Mouse (Mus musculus): ENCODE data around the gene Mamld1. TPM values are rescaled to one million over a fixed set of nuclear protein-coding genes. Genes with fewer than 3 reads are reported as not detected.

The Mamld1 gene
- 15.9 TPM for polyA plus RNA-seq (2015; fragmentation: Illumina TruSeq; extraction: RNeasy Lipid Tissue Mini Kit (QIAGEN cat#74804); ENCODE audit: low read depth, low replicate concordance)

DNA sequence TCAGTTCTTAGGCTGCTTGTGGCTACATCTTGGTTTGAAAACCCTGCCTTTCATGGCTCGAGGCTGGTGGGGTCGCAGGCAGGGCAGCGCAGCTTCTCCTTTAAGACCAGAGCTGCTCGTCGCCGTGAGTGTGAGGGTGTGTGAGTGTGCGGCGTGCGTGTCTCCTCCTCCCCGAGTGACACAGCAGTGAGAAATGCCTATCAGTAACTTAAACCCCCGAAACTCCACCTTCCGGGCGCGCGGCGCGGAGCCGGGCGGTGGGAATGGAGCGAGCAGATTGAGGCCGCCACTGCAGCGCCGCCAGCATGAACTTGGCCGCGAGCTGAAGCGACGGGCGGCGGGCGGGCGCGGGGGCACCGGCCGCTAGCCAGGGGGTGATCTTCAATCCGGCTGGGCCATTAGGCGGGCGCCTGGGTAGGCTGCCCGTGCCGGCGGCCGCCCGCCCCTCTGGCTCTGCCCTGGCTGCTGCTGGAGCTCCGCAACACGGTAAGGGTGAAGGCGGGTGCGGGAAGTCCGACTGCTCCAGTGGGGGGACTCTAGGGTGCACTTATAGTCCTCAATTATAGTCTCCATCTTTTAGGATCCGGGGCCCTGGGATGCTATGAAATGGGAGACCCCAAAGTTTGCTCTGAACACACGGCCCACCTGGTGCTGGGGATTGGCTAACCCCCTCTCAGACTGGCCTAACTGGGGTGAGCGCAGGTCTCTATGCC is at the start of gene Mamld1:
Gene Mamld1 (plus strand): TSS at position 393 of the 713 bp plus-strand sequence.

Other genes with a start within 250 kb of the Mamld1 start
- gene Mtm1, start 160.5 kb downstream of the Mamld1 start, polyA plus RNA-seq (2015; fragmentation: Illumina TruSeq; extraction: RNeasy Lipid Tissue Mini Kit (QIAGEN cat#74804); ENCODE audit: low read depth, low replicate concordance): 5.5 TPM

All from brain, adult 10 weeks (tissue).